Mouse (Mus musculus): Measurements from ENCODE around the gene Pmp22. TPM values are rescaled to one million over a fixed set of nuclear protein-coding genes. Genes with fewer than 3 reads are reported as not detected.

Gene Pmp22
- polyA plus RNA-seq, 2 experiments, result 4.2 to 12.4 TPM

DNA sequence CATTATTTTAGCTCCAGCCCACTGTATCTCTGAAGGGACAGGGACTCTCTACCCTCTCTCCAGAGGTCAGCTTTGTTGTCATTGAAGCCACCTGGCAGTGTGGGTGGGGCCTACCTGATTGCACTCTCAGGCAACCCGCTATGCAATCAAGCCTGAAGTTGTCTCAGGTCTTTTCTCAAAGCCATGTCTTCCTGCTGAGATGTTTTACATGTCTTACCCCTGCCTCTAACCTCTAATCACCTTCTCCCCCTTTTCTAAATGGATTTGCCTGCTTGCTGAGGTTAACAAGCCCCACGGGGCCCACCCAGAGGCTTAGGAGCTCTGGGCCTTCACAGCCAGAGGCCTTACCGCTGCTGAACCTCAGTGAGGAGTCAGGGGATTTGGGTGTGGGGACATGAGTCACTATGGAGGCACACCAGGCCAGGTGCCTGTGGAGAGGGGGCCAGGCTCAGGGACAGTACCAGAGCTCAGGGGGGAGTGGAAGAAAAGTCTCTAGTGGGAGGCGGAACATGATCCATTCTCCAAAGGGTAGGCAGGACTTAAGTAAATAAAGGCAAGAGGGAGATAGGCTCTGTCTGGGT lies 8.1 kb downstream of the Pmp22 start:
- whole genome bisulfite sequencing (ENCODE audit: insufficient replicate concordance), result 72% methylated on average over 4 of the region's 4 CpGs
- peaks cover 29% of the 10 kb centered on the region for H3K27me3 ChIP-seq (ENCODE audit: control insufficient read depth, insufficient read depth, low read length)
- no peak overlapping the region for H3K27ac ChIP-seq
- TF ChIP-seq EP300 (IDR thresholded peaks at IDR 0.05; ENCODE audit: low read depth), result no peak
- no peak for TF ChIP-seq CTCF (IDR thresholded peaks at IDR 0.05; ENCODE audit: low read depth)
- ATAC-seq (ENCODE audit: insufficient read depth), result no peak
- H3K9me3 ChIP-seq (ENCODE audit: control insufficient read depth, low read length), result no peaks in the 10 kb centered on the region
- no peaks in the 10 kb centered on the region for H3K36me3 ChIP-seq (replicated peaks; ENCODE audit: control insufficient read depth, insufficient read depth, low read depth)
- no peak overlapping the region for H3K4me3 ChIP-seq (ENCODE audit: insufficient read depth in 1 of 2, low read depth in 2 of 2, low read length in 2 of 2)
- no peaks in the 10 kb centered on the region for H3K4me1 ChIP-seq (replicated peaks; ENCODE audit: control insufficient read depth in 2 of 2, insufficient read depth in 2 of 2, low read length in 1 of 2)
- no peak overlapping the region for H3K4me2 ChIP-seq (ENCODE audit: low read depth)
- no peak overlapping the region for H3K9ac ChIP-seq (replicated peaks)
- DNase-seq (ENCODE audit: low read depth in 3 of 3, low spot score in 3 of 3), result no peak

DNA sequence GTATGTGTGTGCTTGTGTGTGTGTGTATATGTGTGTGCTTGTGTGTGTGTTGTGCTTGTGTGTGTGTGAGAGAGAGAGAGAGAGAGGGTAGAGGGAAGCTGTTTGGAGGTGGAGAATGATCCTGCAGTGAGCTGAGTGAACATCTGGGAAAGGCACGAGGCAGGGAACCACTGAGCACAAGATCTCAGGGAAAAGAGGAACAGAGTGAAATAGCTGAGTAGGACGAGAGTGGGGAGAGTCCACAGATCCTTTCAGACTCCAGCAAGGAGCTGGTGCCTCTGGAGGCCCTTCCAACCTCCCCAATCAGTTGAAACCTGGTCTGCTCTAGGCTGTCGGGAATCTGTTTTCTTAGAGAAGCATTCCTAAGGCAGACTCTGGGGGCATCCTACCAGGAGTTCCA lies 10.0 kb downstream of the Pmp22 start:
- Histone ChIP-seq H3K4me2 (ENCODE audit: low read depth) (no peak overlapping the region), H3K36me3 (replicated peaks; ENCODE audit: control insufficient read depth, insufficient read depth, low read depth) (no peaks in the 10 kb centered on the region), H3K4me1 (replicated peaks; ENCODE audit: control insufficient read depth in 2 of 2, insufficient read depth in 2 of 2, low read length in 1 of 2) (peaks cover 0 to 7% of the 10 kb centered on the region in 2 experiments; a peak in 2 of 4 replicates), H3K9ac (replicated peaks) (no peak overlapping the region), H3K27me3 (ENCODE audit: control insufficient read depth, insufficient read depth, low read length) (peaks cover 10% of the 10 kb centered on the region), H3K9me3 (ENCODE audit: control insufficient read depth, low read length) (no peaks in the 10 kb centered on the region), H3K4me3 (ENCODE audit: insufficient read depth in 1 of 2, low read depth in 2 of 2, low read length in 2 of 2) (no peak overlapping the region), H3K27ac (no peak overlapping the region)
- DNase-seq (ENCODE audit: low read depth in 3 of 3, low spot score in 3 of 3), result no peak
- TF ChIP-seq EP300 (IDR thresholded peaks at IDR 0.05; ENCODE audit: low read depth) (no peak), CTCF (IDR thresholded peaks at IDR 0.05; ENCODE audit: low read depth) (no peak)
- WGBS (ENCODE audit: insufficient replicate concordance), result 37% methylated on average over 3 of the region's 3 CpGs
- ATAC-seq (ENCODE audit: insufficient read depth), result no peak

DNA sequence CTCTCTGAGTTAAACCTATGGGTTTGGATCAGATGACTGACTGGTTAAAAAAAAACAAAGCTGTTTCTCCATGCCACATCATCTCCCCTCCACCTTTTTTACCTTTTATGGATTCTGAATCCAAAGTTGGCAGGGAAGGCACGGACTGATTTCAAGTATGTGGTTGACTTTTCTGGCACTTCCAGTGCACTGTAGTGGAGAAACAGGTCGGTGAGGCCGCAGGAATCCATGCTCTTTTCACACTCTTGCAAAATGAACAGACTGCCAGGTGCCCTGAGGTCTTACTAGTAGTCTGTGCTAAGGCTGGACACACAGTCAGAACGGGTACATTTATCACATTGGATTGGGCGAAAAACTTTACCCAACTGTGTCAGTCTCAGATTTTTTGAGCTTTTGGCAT lies 13.5 kb downstream of the Pmp22 start:
- TF ChIP-seq EP300 (IDR thresholded peaks at IDR 0.05; ENCODE audit: low read depth) (no peak), CTCF (IDR thresholded peaks at IDR 0.05; ENCODE audit: low read depth) (no peak)
- Histone ChIP-seq H3K9ac (replicated peaks) (no peak overlapping the region), H3K27me3 (ENCODE audit: control insufficient read depth, insufficient read depth, low read length) (no peaks in the 10 kb centered on the region), H3K4me3 (ENCODE audit: insufficient read depth in 1 of 2, low read depth in 2 of 2, low read length in 2 of 2) (no peak overlapping the region), H3K27ac (no peak overlapping the region), H3K4me2 (ENCODE audit: low read depth) (no peak overlapping the region), H3K9me3 (ENCODE audit: control insufficient read depth, low read length) (no peaks in the 10 kb centered on the region), H3K36me3 (replicated peaks; ENCODE audit: control insufficient read depth, insufficient read depth, low read depth) (no peaks in the 10 kb centered on the region), H3K4me1 (replicated peaks; ENCODE audit: control insufficient read depth in 2 of 2, insufficient read depth in 2 of 2, low read length in 1 of 2) (peaks cover 0 to 15% of the 10 kb centered on the region in 2 experiments; a peak in 2 of 4 replicates)
- DNase-seq (ENCODE audit: low read depth in 3 of 3, low spot score in 3 of 3) (no peak), ATAC-seq (ENCODE audit: insufficient read depth) (no peak)
- 52% methylated on average over 5 of the region's 5 CpGs for WGBS (ENCODE audit: insufficient replicate concordance)

DNA sequence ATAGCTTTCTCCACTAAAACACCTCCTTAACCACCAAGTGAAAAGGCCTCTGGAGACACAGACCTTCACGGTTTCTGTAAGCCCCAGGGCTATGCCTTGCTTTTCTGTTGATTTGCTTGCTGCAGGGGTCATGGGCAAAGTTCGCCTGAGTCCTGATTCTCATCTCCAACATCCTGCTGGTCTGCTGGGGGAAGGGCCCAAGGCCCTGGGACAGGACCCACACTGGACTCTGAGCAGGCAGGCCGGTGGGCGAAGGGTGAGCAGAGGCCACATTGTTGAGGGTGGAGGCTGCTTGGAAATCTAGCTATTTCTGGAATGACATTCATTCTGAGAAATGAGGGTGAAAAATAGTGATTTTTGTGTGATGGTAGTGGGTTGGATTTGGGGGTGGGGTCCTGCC lies 14.0 kb downstream of the Pmp22 start:
- TF ChIP-seq EP300 (IDR thresholded peaks at IDR 0.05; ENCODE audit: low read depth) (no peak), CTCF (IDR thresholded peaks at IDR 0.05; ENCODE audit: low read depth) (no peak)
- H3K9me3 ChIP-seq (ENCODE audit: control insufficient read depth, low read length), result no peaks in the 10 kb centered on the region
- ATAC-seq (ENCODE audit: insufficient read depth) (no peak), DNase-seq (ENCODE audit: low read depth in 3 of 3, low spot score in 3 of 3) (no peak)
- WGBS (ENCODE audit: insufficient replicate concordance), result 58% methylated on average over 4 of the region's 4 CpGs
- peaks cover 0 to 15% of the 10 kb centered on the region in 2 experiments; a peak in 2 of 4 replicates for H3K4me1 ChIP-seq (replicated peaks; ENCODE audit: control insufficient read depth in 2 of 2, insufficient read depth in 2 of 2, low read length in 1 of 2)
- no peak overlapping the region for H3K4me2 ChIP-seq (ENCODE audit: low read depth)
- no peaks in the 10 kb centered on the region for H3K36me3 ChIP-seq (replicated peaks; ENCODE audit: control insufficient read depth, insufficient read depth, low read depth)
- H3K4me3 ChIP-seq (ENCODE audit: insufficient read depth in 1 of 2, low read depth in 2 of 2, low read length in 2 of 2), result no peak overlapping the region
- H3K27me3 ChIP-seq (ENCODE audit: control insufficient read depth, insufficient read depth, low read length), result no peaks in the 10 kb centered on the region
- H3K27ac ChIP-seq, result no peak overlapping the region
- no peak overlapping the region for H3K9ac ChIP-seq (replicated peaks)

- no peak for ATAC-seq (ENCODE audit: insufficient read depth)
- H3K4me1 ChIP-seq (replicated peaks; ENCODE audit: control insufficient read depth in 2 of 2, insufficient read depth in 2 of 2, low read length in 1 of 2), result peaks cover 0 to 15% of the 10 kb centered on the region in 2 experiments; a peak in 2 of 4 replicates
- no peaks in the 10 kb centered on the region for H3K27me3 ChIP-seq (ENCODE audit: control insufficient read depth, insufficient read depth, low read length)
- TF ChIP-seq EP300 (IDR thresholded peaks at IDR 0.05; ENCODE audit: low read depth), result no peak
- TF ChIP-seq CTCF (IDR thresholded peaks at IDR 0.05; ENCODE audit: low read depth), result no peak
- 54% methylated on average over 8 of the region's 8 CpGs for WGBS (ENCODE audit: insufficient replicate concordance)
- H3K27ac ChIP-seq, result no peak overlapping the region
- no peaks in the 10 kb centered on the region for H3K9me3 ChIP-seq (ENCODE audit: control insufficient read depth, low read length)
- no peak for DNase-seq (ENCODE audit: low read depth in 3 of 3, low spot score in 3 of 3)
- no peaks in the 10 kb centered on the region for H3K36me3 ChIP-seq (replicated peaks; ENCODE audit: control insufficient read depth, insufficient read depth, low read depth)
- no peak overlapping the region for H3K4me2 ChIP-seq (ENCODE audit: low read depth)
- H3K9ac ChIP-seq (replicated peaks), result no peak overlapping the region
- H3K4me3 ChIP-seq (ENCODE audit: insufficient read depth in 1 of 2, low read depth in 2 of 2, low read length in 2 of 2), result no peak overlapping the region
Measured at GRCm38 (mm10) chr11:63143486-63143885, 14.7 kb downstream of the Pmp22 start.

Measured in liver, embryonic 14.5 days (tissue).